Mouse (Mus musculus) liver, embryonic 14.5 days (tissue): ENCODE measurements around the gene Gm10181. TPM values are rescaled to one million over a fixed set of nuclear protein-coding genes. Genes with fewer than 3 reads are reported as not detected.

Source experiments
- ATAC-seq: fragments of 200-750 bp; cut with Nextera tagmentation; 2 replicates; pipeline ENCODE4 v1.8.0; 2017; ENCODE audit warnings: moderate number of reproducible peaks, mild to moderate bottlenecking, moderate library complexity; ENCODE audit not compliant: insufficient read depth
- DNase-seq, 3 experiments: peaks; one replicate each; pipeline ENCODE4 v3.0.0-alpha.2; 2012 to 2013; ENCODE audit warnings: low read depth in 3 of 3, low spot score in 3 of 3
- H3K27ac ChIP-seq: fragments of 300-500 bp; sonication (generic); 2 replicates; pipeline ENCODE4 v1.5.1; 2014; ENCODE audit warnings: moderate library complexity, mild to moderate bottlenecking, control low read depth, inconsistent platforms
- H3K27me3 ChIP-seq: fragments of 300-500 bp; sonication (generic); 2 replicates; pipeline ENCODE4 v1.6.1; 2014; ENCODE audit warnings: mild to moderate bottlenecking, low read length, moderate library complexity; ENCODE audit not compliant: control insufficient read depth, insufficient read depth
- H3K36me3 ChIP-seq: fragments of 300-500 bp; sonication (generic); replicated peaks from 2 replicates; pipeline ENCODE4 v1.6.1; 2014; ENCODE audit warnings: low read depth; ENCODE audit not compliant: control insufficient read depth, insufficient read depth
- H3K4me1 ChIP-seq, 2 experiments: fragments of 200-500 bp in 1 of 2; fragments of 300-500 bp in 1 of 2; sonication (generic) in 1 of 2; replicated peaks; 2 replicates each; pipeline ENCODE4 v1.6.1; 2012 to 2014; ENCODE audit warnings: antibody characterized with exemption in 1 of 2, inconsistent platforms in 1 of 2, low read length in 1 of 2; ENCODE audit not compliant: control insufficient read depth in 2 of 2, insufficient read depth in 2 of 2
- H3K4me2 ChIP-seq: fragments of 300-500 bp; sonication (generic); 2 replicates; pipeline ENCODE4 v1.6.1; 2014; ENCODE audit warnings: low read depth, mild to moderate bottlenecking, control low read depth, moderate library complexity
- H3K4me3 ChIP-seq, 2 experiments: fragments of 200-500 bp in 1 of 2; fragments of 300-500 bp in 1 of 2; sonication (generic) in 1 of 2; 2 replicates each; pipeline ENCODE4 v1.5.1; 2012 to 2014; ENCODE audit warnings: low read depth in 2 of 2, low read length in 2 of 2, mild to moderate bottlenecking in 2 of 2, control low read depth in 1 of 2, inconsistent platforms in 1 of 2, moderate library complexity in 1 of 2; ENCODE audit not compliant: insufficient read depth in 1 of 2
- H3K9ac ChIP-seq: fragments of 300-500 bp; sonication (generic); replicated peaks from 2 replicates; pipeline ENCODE4 v1.6.1; 2014; ENCODE audit warnings: mild to moderate bottlenecking, control low read depth, moderate library complexity
- H3K9me3 ChIP-seq: fragments of 300-500 bp; sonication (generic); 2 replicates; pipeline ENCODE4 v1.6.1; 2016; ENCODE audit warnings: low read length, mixed read lengths; ENCODE audit not compliant: control insufficient read depth
- CTCF ChIP-seq: IDR thresholded peaks from 2 replicates; pipeline ENCODE4 v1.5.1; 2016; ENCODE audit warnings: antibody characterized with exemption, low read depth, control low read depth
- EP300 ChIP-seq: IDR thresholded peaks from 2 replicates; pipeline ENCODE4 v1.6.1; 2016; ENCODE audit warnings: antibody characterized with exemption, low read depth
- WGBS: fragments of 180-500 bp; shearing (Covaris S2); extraction: QIAGEN DNeasy Blood & Tissue Kit; methylation state at CpG from one replicate; pipeline ENCODE4 v1.1.7; 2014; ENCODE audit not compliant: insufficient replicate concordance; 5-methylcytosine and 5-hydroxymethylcytosine counted together
- polyA plus RNA-seq, 2 experiments: library from polyadenylated mRNA; depleted of rRNA in 1 of 2; stranded (reverse) in 1 of 2; unstranded in 1 of 2; fragments of >200 nt; fragmentation: Nextera tagmentation in 1 of 2; extraction: Ambion mirVana in 1 of 2; gene quantifications; 2 replicates each; pipeline versions ENCODE4 v1.2.1 to v1.2.3; 2012 to 2014

Gene Gm10181
- not detected in 2 replicates for polyA plus RNA-seq (2012; rRNA removed)
- not detected in 2 replicates for polyA plus RNA-seq (2014; fragmentation: Nextera tagmentation; extraction: Ambion mirVana)

DNA sequence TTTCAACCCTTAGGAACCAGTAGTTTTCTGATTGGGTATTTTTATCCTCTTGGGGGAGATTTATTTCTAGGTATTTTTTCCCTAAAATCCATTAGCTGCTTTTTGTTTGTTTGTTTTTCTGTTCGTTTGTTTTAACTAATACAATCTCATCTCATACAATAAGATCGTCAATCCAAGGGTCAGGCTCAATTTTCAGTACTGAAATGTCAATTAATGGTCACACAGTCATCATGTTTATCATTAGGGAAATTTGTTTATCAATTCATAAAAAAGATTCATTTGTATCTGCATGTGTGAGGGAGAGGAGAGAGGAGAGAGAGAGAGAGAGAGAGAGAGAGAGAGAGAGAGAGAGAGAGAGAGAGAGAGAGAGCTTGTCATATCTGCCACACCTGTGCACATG lies at the start of gene Gm10181:
Gene Gm10181 (plus strand): TSS at position 301 of the 400 bp plus-strand sequence.
- WGBS: 48% methylated on average over 2 of the region's 2 CpGs
- H3K9me3 ChIP-seq: no peaks in the 10 kb centered on the region
- TF ChIP-seq EP300 (no peak), CTCF (no peak)
- no peak within 1 kb of the TSS for H3K4me3 ChIP-seq
- DNase-seq: no peak
- ATAC-seq: no peak
- no peak within 1 kb of the TSS for H3K4me2 ChIP-seq
- H3K36me3 ChIP-seq: no peaks in the 10 kb centered on the region
- no peaks in the 10 kb centered on the region for H3K4me1 ChIP-seq
- no peak within 1 kb of the TSS for H3K27ac ChIP-seq
- no peaks in the 10 kb centered on the region for H3K27me3 ChIP-seq
- no peak within 1 kb of the TSS for H3K9ac ChIP-seq

DNA sequence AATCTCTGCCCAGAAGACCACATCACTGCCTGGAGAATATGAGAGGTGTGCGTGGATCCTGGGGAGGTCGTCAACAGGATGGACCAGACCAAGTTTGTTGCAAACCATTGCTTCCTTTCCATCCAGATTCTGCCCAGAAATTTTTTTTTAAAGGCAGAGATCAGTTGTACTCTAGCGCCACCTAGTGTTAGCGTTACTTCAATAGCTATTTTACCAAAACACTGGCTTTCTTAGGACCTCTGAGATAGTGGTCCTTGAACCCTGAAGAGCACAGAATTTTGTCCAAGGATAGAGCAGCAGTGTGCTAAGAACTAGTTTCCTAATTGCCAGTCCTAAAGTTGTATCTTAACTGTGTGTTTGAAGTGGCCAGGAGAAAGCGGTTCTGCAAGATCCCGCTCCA lies 47.6 kb upstream of the Gm10181 start:
- H3K4me1 ChIP-seq: no peaks in the 10 kb centered on the region
- H3K27me3 ChIP-seq: no peaks in the 10 kb centered on the region
- TF ChIP-seq CTCF (peak; percentile 68), EP300 (no peak)
- no peaks in the 10 kb centered on the region for H3K36me3 ChIP-seq
- H3K4me3 ChIP-seq: no peak overlapping the region
- no peak overlapping the region for H3K4me2 ChIP-seq
- no peaks in the 10 kb centered on the region for H3K9me3 ChIP-seq
- no peak for ATAC-seq
- H3K27ac ChIP-seq: no peak overlapping the region
- 22% methylated on average over 6 of the region's 6 CpGs for WGBS
- DNase-seq: peak in 1 of 3 experiments; percentile 40
- no peak overlapping the region for H3K9ac ChIP-seq

DNA sequence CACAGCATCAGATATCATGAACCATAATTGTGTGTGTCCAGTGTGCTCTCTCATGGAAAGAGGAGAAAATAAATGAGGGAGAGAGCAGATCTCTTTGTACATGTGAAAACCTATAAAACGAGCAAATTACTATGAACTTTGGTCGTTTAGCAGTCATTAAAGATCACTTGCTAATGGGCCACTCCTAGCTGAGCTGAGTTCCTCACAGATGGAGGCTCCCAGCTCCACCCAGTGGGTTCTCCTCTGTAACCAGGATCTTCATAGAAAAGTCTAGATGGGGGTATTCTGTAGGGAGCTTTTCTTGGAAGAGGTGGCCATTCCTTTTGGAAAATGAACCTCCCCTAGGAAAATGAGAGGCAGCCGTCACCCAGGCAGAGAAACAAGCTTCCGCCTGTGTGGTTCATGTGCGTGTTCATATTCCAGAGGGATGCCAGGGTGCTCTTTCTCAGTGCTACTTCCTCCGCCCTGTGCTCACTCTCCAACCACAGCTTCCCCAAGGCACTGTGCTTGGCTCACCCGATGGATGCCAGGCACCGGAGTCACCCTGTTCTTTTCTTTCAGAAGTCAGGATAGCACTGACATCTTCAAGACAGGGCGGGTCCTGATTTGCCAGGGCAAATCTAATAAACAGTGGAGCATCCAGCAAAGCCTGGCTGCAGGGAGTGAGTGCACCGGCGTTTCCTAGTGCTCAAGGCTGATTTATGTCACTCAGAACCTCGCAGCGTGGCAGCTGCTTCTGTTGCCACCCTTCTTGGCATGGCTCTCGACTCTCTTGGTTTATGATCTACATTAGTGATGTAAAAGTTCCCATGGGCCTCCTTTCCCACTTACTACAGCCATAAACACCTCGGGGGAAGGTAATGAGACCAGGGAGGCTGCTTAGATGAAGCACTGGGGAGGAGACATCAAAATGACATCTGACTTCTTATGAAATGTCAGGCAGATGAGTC lies 46.8 kb upstream of the Gm10181 start:
- no peaks in the 10 kb centered on the region for H3K9me3 ChIP-seq
- H3K36me3 ChIP-seq: no peaks in the 10 kb centered on the region
- H3K27ac ChIP-seq: no peak overlapping the region
- ATAC-seq (no peak), DNase-seq (no peak)
- no peak overlapping the region for H3K4me2 ChIP-seq
- no peaks in the 10 kb centered on the region for H3K27me3 ChIP-seq
- 47% methylated on average over 15 of the region's 15 CpGs for WGBS
- H3K9ac ChIP-seq: no peak overlapping the region
- no peaks in the 10 kb centered on the region for H3K4me1 ChIP-seq
- no peak for TF ChIP-seq CTCF
- no peak for TF ChIP-seq EP300
- no peak overlapping the region for H3K4me3 ChIP-seq

DNA sequence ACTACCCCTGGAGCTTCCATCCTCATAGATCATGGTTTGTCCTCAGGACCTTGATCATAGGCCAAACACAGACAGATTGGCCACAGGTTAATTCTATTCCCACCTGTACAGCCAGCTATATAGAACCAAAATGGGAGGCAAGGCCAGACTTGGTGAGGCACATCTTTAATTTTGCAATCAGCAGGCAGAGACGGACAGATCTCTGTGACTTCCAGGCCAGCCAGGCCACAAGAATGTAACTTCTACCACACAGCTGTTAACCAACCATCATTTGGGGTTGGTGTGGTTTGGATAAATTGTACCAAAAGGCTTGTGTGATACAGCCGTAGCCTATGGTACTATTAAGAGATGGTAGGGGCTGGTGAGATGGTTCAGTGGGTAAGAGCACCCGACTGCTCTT lies 44.9 kb upstream of the Gm10181 start:
- H3K36me3 ChIP-seq: no peaks in the 10 kb centered on the region
- H3K9ac ChIP-seq: no peak overlapping the region
- WGBS: 56% methylated on average over 3 of the region's 3 CpGs
- no peak for TF ChIP-seq EP300
- TF ChIP-seq CTCF: no peak
- no peak overlapping the region for H3K4me3 ChIP-seq
- H3K4me2 ChIP-seq: no peak overlapping the region
- no peaks in the 10 kb centered on the region for H3K9me3 ChIP-seq
- no peak for ATAC-seq
- H3K4me1 ChIP-seq: peaks cover 0 to 8% of the 10 kb centered on the region in 2 experiments; a peak in 2 of 4 replicates
- H3K27me3 ChIP-seq: no peaks in the 10 kb centered on the region
- no peak for DNase-seq
- no peak overlapping the region for H3K27ac ChIP-seq

DNA sequence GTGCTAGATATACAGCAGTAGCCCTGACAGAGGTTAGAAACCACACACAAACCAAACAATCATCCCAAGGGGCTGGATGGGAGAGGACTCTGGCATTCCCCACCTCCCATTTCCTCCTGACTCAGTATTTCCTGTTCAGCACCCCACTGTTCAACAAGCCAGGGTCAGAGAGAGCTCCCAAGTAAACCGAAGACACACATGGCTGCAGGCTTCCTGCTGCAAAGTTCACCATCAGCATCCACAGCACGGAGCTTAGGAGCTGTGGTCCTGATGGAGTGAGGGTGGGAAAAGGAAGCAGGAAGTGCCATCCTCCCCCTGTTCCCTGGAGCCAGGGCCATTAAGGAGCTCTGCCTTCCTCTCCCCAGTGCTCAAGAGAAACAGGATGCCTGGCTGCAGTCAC lies 40.9 kb upstream of the Gm10181 start:
- H3K4me2 ChIP-seq: peak overlapping the region; percentile 22
- no peak overlapping the region for H3K4me3 ChIP-seq
- DNase-seq (no peak), ATAC-seq (no peak)
- no peak overlapping the region for H3K9ac ChIP-seq
- 6% methylated on average over 2 of the region's 2 CpGs for WGBS
- no peak overlapping the region for H3K27ac ChIP-seq
- no peaks in the 10 kb centered on the region for H3K36me3 ChIP-seq
- no peak for TF ChIP-seq EP300
- no peak for TF ChIP-seq CTCF
- no peaks in the 10 kb centered on the region for H3K27me3 ChIP-seq
- H3K9me3 ChIP-seq: no peaks in the 10 kb centered on the region
- H3K4me1 ChIP-seq: peaks cover 0 to 8% of the 10 kb centered on the region in 2 experiments; a peak in 2 of 4 replicates
